Mouse (Mus musculus) liver, embryonic 13.5 days (tissue): ENCODE results near the gene Cdkal1. TPM values are rescaled to one million over a fixed set of nuclear protein-coding genes. Genes with fewer than 3 reads are reported as not detected.

ENCODE experiments used
- ATAC-seq: fragments of 200-750 bp; cut with Nextera tagmentation; 2 replicates; pipeline ENCODE4 v1.8.0; 2017; ENCODE audit warnings: low read depth, mild to moderate bottlenecking, moderate number of reproducible peaks, moderate library complexity
- DNase-seq: peaks from one replicate; pipeline ENCODE4 v3.0.0; 2022
- H3K27ac ChIP-seq: fragments of 300-500 bp; sonication (generic); 2 replicates; pipeline ENCODE4 v1.5.1; 2015; ENCODE audit warnings: moderate library complexity, mild to moderate bottlenecking, inconsistent platforms
- H3K27me3 ChIP-seq: fragments of 300-500 bp; sonication (generic); 2 replicates; pipeline ENCODE4 v1.6.1; 2015; ENCODE audit warnings: mild to moderate bottlenecking, inconsistent platforms
- H3K36me3 ChIP-seq: fragments of 300-500 bp; sonication (generic); 2 replicates; pipeline ENCODE4 v1.6.1; 2015; ENCODE audit warnings: mild to moderate bottlenecking, inconsistent platforms
- H3K4me1 ChIP-seq: fragments of 300-500 bp; sonication (generic); replicated peaks from 2 replicates; pipeline ENCODE4 v1.6.1; 2015; ENCODE audit warnings: inconsistent platforms
- H3K4me2 ChIP-seq: fragments of 300-500 bp; sonication (generic); 2 replicates; pipeline ENCODE4 v1.6.1; 2015; ENCODE audit warnings: inconsistent platforms, mild to moderate bottlenecking, moderate library complexity
- H3K4me3 ChIP-seq: fragments of 300-500 bp; sonication (generic); replicated peaks from 2 replicates; pipeline ENCODE4 v1.5.1; 2015; ENCODE audit warnings: mild to moderate bottlenecking, inconsistent platforms
- H3K9ac ChIP-seq: fragments of 300-500 bp; sonication (generic); 2 replicates; pipeline ENCODE4 v1.6.1; 2015; ENCODE audit warnings: mild to moderate bottlenecking, inconsistent platforms
- H3K9me3 ChIP-seq: fragments of 300-500 bp; sonication (generic); replicated peaks from 2 replicates; pipeline ENCODE4 v1.6.1; 2016; ENCODE audit warnings: inconsistent platforms
- WGBS: fragments of 180-500 bp; shearing (Covaris S2); methylation state at CpG from one replicate; pipeline ENCODE4 v1.1.7; 2015; ENCODE audit not compliant: insufficient replicate concordance; 5-methylcytosine and 5-hydroxymethylcytosine counted together
- polyA plus RNA-seq: library from polyadenylated mRNA; unstranded; fragments of >200 nt; fragmentation: Nextera tagmentation; extraction: Ambion mirVana; gene quantifications from 2 replicates; pipeline ENCODE4 v1.2.1, GENCODE M21; 2015

Gene Cdkal1
- polyA plus RNA-seq, 1 experiment from 2014 or later = 10.0 TPM

DNA sequence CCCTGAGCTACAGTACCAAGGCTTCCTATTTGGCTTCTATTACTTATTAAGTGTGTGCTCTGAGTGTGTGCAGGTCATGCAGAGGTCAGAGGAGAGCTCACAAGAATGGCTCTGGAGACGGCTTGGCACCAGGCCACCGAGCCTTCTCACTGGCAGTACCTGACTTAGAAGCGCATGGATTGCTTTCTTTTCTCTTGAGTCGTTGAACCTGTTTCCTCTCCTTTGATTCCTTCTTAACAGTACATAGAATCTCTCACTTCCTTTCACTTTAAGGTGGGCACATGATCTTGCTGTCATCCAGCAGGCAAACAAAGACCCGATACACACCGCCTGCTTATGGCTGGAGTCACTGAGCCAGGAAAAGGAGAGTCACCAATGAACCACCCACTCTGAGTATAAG, 74.8 kb downstream of the Cdkal1 start:
- Histone ChIP-seq H3K4me2 (no peak overlapping the region), H3K4me3 (no peak overlapping the region), H3K9me3 (no peaks in the 10 kb centered on the region), H3K4me1 (peaks cover 3% of the 10 kb centered on the region), H3K36me3 (no peaks in the 10 kb centered on the region), H3K9ac (no peak overlapping the region), H3K27me3 (no peaks in the 10 kb centered on the region), H3K27ac (no peak overlapping the region)
- WGBS = 69% methylated on average over 6 of the region's 6 CpGs
- no peak for DNase-seq
- no peak for ATAC-seq

DNA sequence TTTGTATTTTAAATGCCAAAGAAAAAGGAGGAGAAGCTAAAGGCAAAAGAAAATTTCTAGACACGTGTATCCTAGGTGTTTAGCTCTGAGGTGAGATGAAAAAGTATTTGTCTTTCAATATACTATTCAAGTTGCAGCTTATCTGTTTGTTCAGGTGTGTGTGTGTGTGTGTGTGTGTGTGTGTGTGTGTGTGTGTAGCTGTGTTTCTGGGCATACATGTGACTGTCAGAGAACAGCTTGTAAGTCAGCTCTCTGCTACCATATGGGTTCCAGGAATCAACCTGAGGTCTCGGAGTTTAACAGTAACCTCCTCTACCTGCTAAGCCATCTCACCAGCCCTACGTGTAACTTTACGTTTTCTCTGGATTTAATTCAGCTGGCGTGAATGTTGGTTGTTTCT, 76.0 kb downstream of the Cdkal1 start:
- H3K27ac ChIP-seq = no peak overlapping the region
- H3K9ac ChIP-seq = no peak overlapping the region
- no peak for DNase-seq
- no peak overlapping the region for H3K4me2 ChIP-seq
- H3K27me3 ChIP-seq = no peaks in the 10 kb centered on the region
- ATAC-seq = no peak
- no peak overlapping the region for H3K4me3 ChIP-seq
- no peaks in the 10 kb centered on the region for H3K9me3 ChIP-seq
- no peaks in the 10 kb centered on the region for H3K36me3 ChIP-seq
- 80% methylated on average over 5 of the region's 5 CpGs for WGBS
- H3K4me1 ChIP-seq = peaks cover 3% of the 10 kb centered on the region

DNA sequence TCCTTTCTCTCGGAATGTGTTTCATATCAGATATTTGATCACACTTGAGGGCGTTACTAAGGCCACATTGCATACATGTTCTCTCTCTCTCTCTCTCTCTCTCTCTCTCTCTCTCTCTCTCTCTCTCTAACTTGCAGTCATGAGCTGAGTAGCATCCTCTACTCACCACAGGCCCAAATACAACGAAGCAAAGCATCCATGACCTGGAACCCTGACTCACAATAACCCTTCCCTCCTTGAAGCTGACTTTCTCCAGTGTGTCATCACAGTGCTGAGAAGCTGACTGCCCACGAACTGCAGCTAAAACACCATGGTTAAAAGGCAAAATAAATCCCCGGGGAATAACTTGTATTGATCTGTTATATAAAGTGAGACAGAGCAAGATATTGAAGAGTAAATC, 76.4 kb downstream of the Cdkal1 start:
- Histone ChIP-seq H3K9ac (no peak overlapping the region), H3K9me3 (no peaks in the 10 kb centered on the region), H3K27me3 (no peaks in the 10 kb centered on the region), H3K4me1 (peaks cover 3% of the 10 kb centered on the region), H3K27ac (no peak overlapping the region), H3K4me2 (no peak overlapping the region), H3K4me3 (no peak overlapping the region), H3K36me3 (no peaks in the 10 kb centered on the region)
- 71% methylated on average over 5 of the region's 5 CpGs for WGBS
- no peak for DNase-seq
- ATAC-seq = no peak

DNA sequence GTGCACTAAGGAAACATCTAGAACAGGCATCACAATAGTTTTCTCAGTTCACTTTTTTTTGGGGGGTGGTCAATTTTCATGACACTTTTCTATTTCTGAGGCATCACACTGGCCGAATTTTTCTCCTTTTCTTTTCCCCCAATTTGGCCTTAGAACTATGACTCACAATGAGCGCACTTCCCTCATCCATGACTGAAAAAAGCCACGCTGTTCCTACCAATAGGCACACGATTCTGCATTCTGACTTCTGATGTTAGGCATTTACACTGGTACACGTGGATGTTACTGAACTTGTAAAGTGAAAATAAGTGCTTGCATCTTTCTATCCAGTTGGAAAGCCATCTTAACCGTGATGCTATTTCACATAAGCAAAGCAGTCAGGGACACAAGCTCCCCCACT, 77.3 kb downstream of the Cdkal1 start:
- Histone ChIP-seq H3K9ac (no peak overlapping the region), H3K27me3 (no peaks in the 10 kb centered on the region), H3K27ac (no peak overlapping the region), H3K4me3 (no peak overlapping the region), H3K4me1 (peaks cover 7% of the 10 kb centered on the region), H3K9me3 (no peaks in the 10 kb centered on the region), H3K4me2 (no peak overlapping the region), H3K36me3 (no peaks in the 10 kb centered on the region)
- DNase-seq (no peak), ATAC-seq (no peak)
- WGBS = 72% methylated on average over 6 of the region's 6 CpGs

DNA sequence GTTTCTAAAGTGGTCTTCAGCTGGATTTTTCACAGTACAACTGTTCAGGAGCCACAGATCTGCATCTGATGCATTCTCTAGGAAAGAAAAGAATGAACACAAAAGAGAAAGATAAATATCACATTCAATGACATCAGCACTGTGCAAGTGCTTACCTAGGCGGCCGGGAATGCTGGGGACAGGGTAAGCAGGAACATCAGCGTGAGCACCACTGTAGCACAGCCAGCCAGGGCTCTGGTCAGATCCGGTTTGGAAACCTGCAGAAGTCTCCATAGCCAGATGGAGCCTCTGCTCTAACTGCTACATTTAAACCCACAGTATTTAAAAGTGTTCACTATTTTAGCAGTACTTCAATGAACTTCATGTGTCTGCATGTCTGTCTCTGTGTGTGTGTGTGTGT, 78.2 kb downstream of the Cdkal1 start:
- no peak for ATAC-seq
- no peak overlapping the region for H3K4me2 ChIP-seq
- no peak overlapping the region for H3K4me3 ChIP-seq
- H3K27ac ChIP-seq = no peak overlapping the region
- H3K4me1 ChIP-seq = peaks cover 7% of the 10 kb centered on the region
- DNase-seq = no peak
- no peaks in the 10 kb centered on the region for H3K9me3 ChIP-seq
- no peak overlapping the region for H3K9ac ChIP-seq
- no peaks in the 10 kb centered on the region for H3K36me3 ChIP-seq
- 79% methylated on average over 4 of the region's 4 CpGs for WGBS
- no peaks in the 10 kb centered on the region for H3K27me3 ChIP-seq

DNA sequence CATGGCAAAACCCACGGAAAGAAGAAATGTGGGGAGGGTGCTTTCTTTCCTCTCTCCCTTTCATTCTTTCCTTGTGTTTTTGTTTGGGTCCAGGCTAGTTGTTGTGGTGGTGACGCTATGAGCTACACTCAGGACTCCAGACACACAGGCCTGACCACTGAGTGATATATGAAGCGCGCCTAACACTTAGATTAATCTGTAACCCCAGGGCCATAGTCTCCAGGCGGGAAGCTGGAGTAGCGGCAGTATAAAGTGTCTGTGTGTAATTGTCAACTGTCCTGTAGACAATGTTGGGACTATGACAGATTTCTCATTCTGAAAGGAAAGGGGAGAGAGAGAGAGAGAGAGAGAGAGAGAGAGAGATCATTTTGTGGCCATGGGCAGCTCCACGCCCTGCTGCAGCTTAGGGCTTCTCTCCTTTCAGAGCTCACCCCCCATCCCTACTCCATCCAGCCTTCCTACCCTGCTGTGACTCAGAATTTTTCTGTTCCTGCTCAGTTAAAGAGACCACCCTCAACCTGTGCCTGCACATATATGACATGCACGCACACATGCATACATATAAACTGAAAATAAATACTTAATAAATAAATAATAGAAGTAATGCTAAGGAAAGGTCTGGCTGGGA, 79.8 kb downstream of the Cdkal1 start:
- peaks cover 8% of the 10 kb centered on the region for H3K4me1 ChIP-seq
- H3K4me2 ChIP-seq = no peak overlapping the region
- no peak for ATAC-seq
- no peak for DNase-seq
- 85% methylated on average over 8 of the region's 8 CpGs for WGBS
- no peak overlapping the region for H3K9ac ChIP-seq
- no peaks in the 10 kb centered on the region for H3K9me3 ChIP-seq
- H3K27me3 ChIP-seq = no peaks in the 10 kb centered on the region
- H3K27ac ChIP-seq = no peak overlapping the region
- no peaks in the 10 kb centered on the region for H3K36me3 ChIP-seq
- no peak overlapping the region for H3K4me3 ChIP-seq

DNA sequence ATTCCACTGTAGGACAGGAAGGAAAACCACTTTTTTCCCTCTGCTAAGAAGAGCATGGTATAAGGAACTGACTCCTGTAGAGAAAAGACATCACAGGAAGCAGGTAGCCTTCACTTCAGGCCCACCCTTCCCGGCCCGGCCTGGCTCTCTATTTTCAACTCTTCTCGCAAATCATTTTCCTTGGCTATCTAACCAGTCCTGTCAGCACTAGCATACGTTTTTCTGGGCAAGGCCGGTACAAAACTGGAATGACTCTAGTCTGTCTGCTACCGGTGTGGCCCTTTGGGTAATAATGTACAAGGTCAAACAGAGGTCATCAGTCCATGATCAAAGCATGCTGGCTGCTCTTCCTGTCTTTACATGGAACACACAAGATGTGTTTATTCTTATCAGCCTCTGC, 81.9 kb downstream of the Cdkal1 start:
- Histone ChIP-seq H3K9ac (no peak overlapping the region), H3K4me3 (no peak overlapping the region), H3K4me2 (no peak overlapping the region), H3K27ac (no peak overlapping the region), H3K9me3 (no peaks in the 10 kb centered on the region), H3K36me3 (no peaks in the 10 kb centered on the region), H3K4me1 (peaks cover 15% of the 10 kb centered on the region), H3K27me3 (no peaks in the 10 kb centered on the region)
- no peak for DNase-seq
- WGBS = 20% methylated on average over 6 of the region's 6 CpGs
- no peak for ATAC-seq

DNA sequence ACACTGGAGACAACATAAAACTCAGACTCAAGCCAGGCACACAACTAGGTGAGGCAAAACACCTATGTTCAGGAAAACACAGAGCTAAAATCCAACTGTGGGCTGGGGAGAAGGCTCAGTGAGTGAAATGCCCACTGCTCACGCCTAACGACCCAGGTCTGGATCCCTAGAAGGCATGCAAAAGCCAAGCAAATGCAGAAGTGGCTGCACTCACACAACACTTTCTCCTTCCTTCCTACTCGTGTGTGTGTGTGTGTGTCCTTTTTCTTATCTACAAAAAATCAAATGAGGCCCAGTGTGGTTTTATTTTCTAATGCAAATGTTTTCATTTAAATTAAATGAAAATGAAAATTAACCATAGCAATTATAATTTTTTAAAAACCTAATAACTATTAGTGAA, 82.5 kb downstream of the Cdkal1 start:
- H3K27ac ChIP-seq = no peak overlapping the region
- ATAC-seq = no peak

DNA sequence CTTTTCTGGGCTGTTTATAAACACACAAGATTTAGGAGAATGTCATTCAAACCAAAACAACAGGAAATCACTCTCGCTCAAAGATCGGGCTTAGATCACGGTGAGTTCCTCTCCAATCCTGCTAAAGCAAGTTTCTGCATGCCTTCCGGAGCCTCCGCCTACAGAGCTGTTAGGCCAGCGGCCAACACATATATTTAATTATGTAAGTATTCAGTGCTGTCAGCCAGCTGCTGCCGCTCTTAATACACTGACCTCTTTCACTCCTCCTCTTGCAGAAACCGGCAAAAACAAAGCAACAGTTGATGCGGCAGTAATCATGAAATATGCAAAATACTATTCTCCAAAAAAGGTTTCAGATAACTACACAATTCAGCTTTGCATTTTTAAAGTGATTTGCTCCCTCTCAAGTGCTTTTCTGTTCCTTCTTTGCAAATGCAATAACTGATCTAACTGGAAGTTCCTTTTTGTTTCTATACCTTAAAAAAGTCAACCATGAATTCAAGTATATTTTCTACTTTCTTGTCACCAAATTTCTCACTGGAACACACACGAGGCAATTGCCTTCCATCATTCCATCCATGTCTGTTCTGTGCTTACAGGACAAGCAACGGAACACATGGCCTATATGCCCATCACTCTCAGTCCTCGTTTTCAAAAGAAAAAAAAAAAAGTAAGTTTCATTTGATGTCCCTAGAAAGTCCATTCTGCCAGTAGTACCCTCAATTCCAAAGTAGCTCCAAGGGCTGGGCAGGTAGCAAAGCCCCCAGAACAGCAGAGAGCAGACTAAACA, 85.6 kb downstream of the Cdkal1 start:
- 36% methylated on average over 12 of the region's 12 CpGs for WGBS
- no peak overlapping the region for H3K27ac ChIP-seq

More for the DNA sequence above, 82.5 kb downstream of the Cdkal1 start:
- Histone ChIP-seq H3K27me3 (no peaks in the 10 kb centered on the region), H3K9me3 (no peaks in the 10 kb centered on the region), H3K36me3 (no peaks in the 10 kb centered on the region), H3K4me1 (peaks cover 15% of the 10 kb centered on the region), H3K9ac (no peak overlapping the region), H3K4me2 (no peak overlapping the region), H3K4me3 (no peak overlapping the region)
- 47% methylated on average over 3 of the region's 3 CpGs for WGBS
- DNase-seq = no peak

DNA sequence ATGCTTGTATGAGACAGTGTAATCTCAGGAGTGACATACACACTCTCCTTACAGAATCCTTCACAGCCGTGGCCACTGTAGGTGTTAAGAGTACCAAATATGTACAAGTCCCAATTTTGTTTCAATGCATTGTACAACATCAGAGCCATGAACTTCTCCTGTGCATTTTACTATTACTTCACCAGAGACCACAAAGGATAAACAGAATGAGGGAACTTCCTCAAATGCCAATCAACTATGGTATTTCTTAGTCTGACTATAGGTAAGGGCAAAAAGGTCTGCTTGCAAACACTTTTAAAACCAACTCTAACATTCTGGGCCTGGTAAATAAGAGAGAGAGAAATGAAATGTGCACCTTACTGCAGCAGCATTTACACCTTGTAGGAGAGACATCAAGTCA, 87.4 kb downstream of the Cdkal1 start:
- no peaks in the 10 kb centered on the region for H3K36me3 ChIP-seq
- H3K27me3 ChIP-seq = no peaks in the 10 kb centered on the region
- no peak overlapping the region for H3K27ac ChIP-seq
- H3K4me3 ChIP-seq = no peak overlapping the region
- no peak overlapping the region for H3K9ac ChIP-seq
- ATAC-seq = no peak
- H3K4me1 ChIP-seq = peaks cover 16% of the 10 kb centered on the region; the same call in 1 of the 2 replicates
- H3K9me3 ChIP-seq = no peaks in the 10 kb centered on the region
- 17% methylated on average over 1 of the region's 1 CpGs for WGBS
- H3K4me2 ChIP-seq = no peak overlapping the region
- no peak for DNase-seq

More for the DNA sequence above, 85.6 kb downstream of the Cdkal1 start:
- DNase-seq (no peak), ATAC-seq (no peak)
- Histone ChIP-seq H3K4me3 (no peak overlapping the region), H3K27me3 (no peaks in the 10 kb centered on the region), H3K9me3 (no peaks in the 10 kb centered on the region), H3K4me2 (no peak overlapping the region), H3K36me3 (no peaks in the 10 kb centered on the region), H3K9ac (no peak overlapping the region), H3K4me1 (peaks cover 20% of the 10 kb centered on the region)

DNA sequence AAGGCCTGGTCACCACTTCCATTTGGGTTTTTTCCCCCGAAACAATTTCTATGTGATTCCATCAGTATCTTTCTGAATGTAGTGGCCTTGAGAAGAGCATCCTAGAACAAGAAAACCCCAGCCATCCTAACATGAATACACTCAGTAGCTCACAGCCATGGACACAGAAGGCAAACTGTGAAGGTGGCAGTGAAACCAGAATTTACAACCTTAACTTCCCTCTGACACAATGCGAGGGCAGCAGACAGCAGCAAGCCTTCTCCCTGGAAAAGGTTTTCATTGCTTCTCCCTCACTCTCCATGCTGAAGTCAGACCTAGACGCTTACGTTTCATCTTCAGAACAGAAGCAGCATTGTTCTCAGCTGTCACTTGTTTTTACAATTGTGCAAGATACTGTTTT, 87.9 kb downstream of the Cdkal1 start:
- Histone ChIP-seq H3K4me1 (peaks cover 16% of the 10 kb centered on the region; the same call in 1 of the 2 replicates), H3K27ac (no peak overlapping the region), H3K9me3 (no peaks in the 10 kb centered on the region), H3K9ac (no peak overlapping the region), H3K27me3 (no peaks in the 10 kb centered on the region), H3K36me3 (no peaks in the 10 kb centered on the region), H3K4me3 (no peak overlapping the region), H3K4me2 (no peak overlapping the region)
- WGBS = 63% methylated on average over 4 of the region's 4 CpGs
- DNase-seq (no peak), ATAC-seq (no peak)

DNA sequence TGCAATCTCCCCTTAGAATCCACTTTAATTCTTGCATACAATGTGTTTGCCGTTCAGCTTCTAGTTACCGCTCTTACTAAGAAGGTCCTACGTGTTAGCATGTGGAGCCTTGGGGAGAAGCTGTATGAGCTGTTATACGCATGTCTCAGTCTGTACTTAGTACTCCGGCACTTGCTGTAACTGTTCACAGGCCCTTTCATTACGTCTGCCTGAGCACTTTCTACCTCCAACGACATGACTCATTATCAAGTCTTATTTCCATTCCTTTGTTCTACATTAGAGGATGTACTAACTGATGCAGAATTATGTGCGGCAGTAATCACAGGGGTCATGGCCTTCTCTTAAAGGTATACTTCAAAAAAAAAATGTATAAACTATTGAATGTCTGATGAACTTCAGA, 89.1 kb downstream of the Cdkal1 start:
- Histone ChIP-seq H3K36me3 (no peaks in the 10 kb centered on the region), H3K4me3 (no peak overlapping the region), H3K27me3 (no peaks in the 10 kb centered on the region), H3K4me2 (no peak overlapping the region), H3K9me3 (no peaks in the 10 kb centered on the region), H3K4me1 (peaks cover 16% of the 10 kb centered on the region; the same call in 1 of the 2 replicates), H3K27ac (no peak overlapping the region), H3K9ac (no peak overlapping the region)
- DNase-seq = no peak
- WGBS = 77% methylated on average over 8 of the region's 8 CpGs
- no peak for ATAC-seq
